Mouse (Mus musculus) C2C12 (cell line): ENCODE results near the gene Rhoa. TPM values are rescaled to one million over a fixed set of nuclear protein-coding genes. Genes with fewer than 3 reads are reported as not detected.

Experiments
- H3K27me3 ChIP-seq: one replicate; pipeline ENCODE4 v1.6.1; 2011; ENCODE audit not compliant: control insufficient read depth, insufficient read depth, insufficient read length
- H3K36me3 ChIP-seq: one replicate; pipeline ENCODE4 v1.6.1; 2011; ENCODE audit not compliant: control insufficient read depth, insufficient read depth
- H3K4me3 ChIP-seq: one replicate; pipeline ENCODE4 v1.5.1; 2011; ENCODE audit warnings: mild to moderate bottlenecking, control low read depth; ENCODE audit not compliant: poor library complexity, insufficient read depth, severe bottlenecking
- H3K79me2 ChIP-seq: one replicate; pipeline ENCODE4 v1.6.1; 2011; ENCODE audit not compliant: control insufficient read depth, insufficient read depth
- H3K79me3 ChIP-seq: one replicate; pipeline ENCODE4 v1.6.1; 2011; ENCODE audit warnings: low read depth, control low read depth
- H3ac ChIP-seq: one replicate; pipeline ENCODE3; 2011; ENCODE audit warnings: low read depth; ENCODE audit not compliant: control insufficient read depth, insufficient read length
- CEBPB ChIP-seq: IDR thresholded peaks from one replicate; pipeline ENCODE4 v1.6.1; 2011; ENCODE audit warnings: low read depth, mild to moderate bottlenecking, control low read depth, moderate library complexity
- CTCF ChIP-seq: IDR thresholded peaks from one replicate; pipeline ENCODE4 v1.5.1; 2011; ENCODE audit not compliant: control insufficient read depth, insufficient read depth, insufficient read length
- FOSL1 ChIP-seq: IDR thresholded peaks from one replicate; pipeline ENCODE4 v1.8.0; 2011; ENCODE audit warnings: mild to moderate bottlenecking, low read length; ENCODE audit not compliant: poor library complexity, insufficient read depth, severe bottlenecking
- MAX ChIP-seq: IDR thresholded peaks from one replicate; pipeline ENCODE4 v1.6.1; 2011; ENCODE audit warnings: mild to moderate bottlenecking, control low read depth
- MYOD1 ChIP-seq: IDR thresholded peaks from one replicate; pipeline ENCODE4 v1.6.1; 2011; ENCODE audit warnings: low read depth; ENCODE audit not compliant: control insufficient read depth, insufficient read length
- MYOG ChIP-seq: IDR thresholded peaks from one replicate; pipeline ENCODE4 v1.6.1; 2011; ENCODE audit not compliant: control insufficient read depth, insufficient read length; ENCODE audit errors: extremely low read depth
- USF1 ChIP-seq: IDR thresholded peaks from one replicate; pipeline ENCODE4 v1.6.1; 2011; ENCODE audit warnings: low read depth, mild to moderate bottlenecking, control low read depth, moderate library complexity
- polyA plus RNA-seq: library from polyadenylated mRNA; unstranded; fragments of >200 nt; fragmentation: generic; extraction: Trizol; gene quantifications from one replicate; pipeline ENCODE4 v1.2.1, GENCODE M21; 2012; ENCODE audit warnings: missing spikeins

Rhoa gene
- polyA plus RNA-seq, 1 experiment: 300 TPM

GRCm38 (mm10) chr9:108340258-108341138 lies 34.6 kb downstream of the Rhoa start:
- Histone ChIP-seq H3K79me3 (peaks cover 12% of the 10 kb centered on the region), H3K4me3 (peak overlapping the region; percentile 70), H3K36me3 (peaks cover 36% of the 10 kb centered on the region), H3ac (peak overlapping the region; percentile 40), H3K79me2 (peaks cover 17% of the 10 kb centered on the region), H3K27me3 (no peaks in the 10 kb centered on the region)
- TF ChIP-seq CTCF: no peak
- TF ChIP-seq MYOG: no peak
- no peak for TF ChIP-seq MAX
- TF ChIP-seq CEBPB: no peak
- no peak for TF ChIP-seq USF1
- no peak for TF ChIP-seq FOSL1
- TF ChIP-seq MYOD1: no peak

GRCm38 (mm10) chr9:108341139-108341475 lies 35.2 kb downstream of the Rhoa start:
- TF ChIP-seq USF1 (no peak), FOSL1 (no peak), MAX (no peak)
- peaks cover 14% of the 10 kb centered on the region for H3K79me3 ChIP-seq
- peaks cover 17% of the 10 kb centered on the region for H3K79me2 ChIP-seq

GRCm38 (mm10) chr9:108341801-108342200 lies 35.9 kb downstream of the Rhoa start:
- Histone ChIP-seq H3ac (no peak overlapping the region), H3K79me3 (peaks cover 15% of the 10 kb centered on the region), H3K27me3 (no peaks in the 10 kb centered on the region), H3K79me2 (peaks cover 17% of the 10 kb centered on the region), H3K36me3 (peaks cover 26% of the 10 kb centered on the region), H3K4me3 (no peak overlapping the region)
- TF ChIP-seq MAX (no peak), FOSL1 (no peak), CEBPB (no peak), MYOG (no peak), USF1 (no peak), MYOD1 (no peak), CTCF (no peak)

More at GRCm38 (mm10) chr9:108341139-108341475, 35.2 kb downstream of the Rhoa start:
- Histone ChIP-seq H3K36me3 (peaks cover 30% of the 10 kb centered on the region), H3K4me3 (no peak overlapping the region), H3ac (no peak overlapping the region), H3K27me3 (no peaks in the 10 kb centered on the region)

GRCm38 (mm10) chr9:108342301-108342831 lies 36.4 kb downstream of the Rhoa start:
- no peak overlapping the region for H3K4me3 ChIP-seq
- no peak overlapping the region for H3ac ChIP-seq
- peaks cover 17% of the 10 kb centered on the region for H3K79me2 ChIP-seq
- TF ChIP-seq CTCF: no peak
- no peak for TF ChIP-seq MYOG
- TF ChIP-seq USF1: no peak
- TF ChIP-seq FOSL1: no peak
- no peak for TF ChIP-seq MYOD1
- no peak for TF ChIP-seq CEBPB
- TF ChIP-seq MAX: no peak
- H3K36me3 ChIP-seq: peaks cover 26% of the 10 kb centered on the region
- H3K27me3 ChIP-seq: no peaks in the 10 kb centered on the region
- peaks cover 15% of the 10 kb centered on the region for H3K79me3 ChIP-seq

GRCm38 (mm10) chr9:108343331-108343730 lies 37.4 kb downstream of the Rhoa start:
- H3K4me3 ChIP-seq: no peak overlapping the region
- peaks cover 23% of the 10 kb centered on the region for H3K79me2 ChIP-seq
- no peak overlapping the region for H3ac ChIP-seq
- H3K79me3 ChIP-seq: peaks cover 16% of the 10 kb centered on the region
- no peaks in the 10 kb centered on the region for H3K27me3 ChIP-seq
- peaks cover 19% of the 10 kb centered on the region for H3K36me3 ChIP-seq
- TF ChIP-seq MYOD1: no peak
- TF ChIP-seq CEBPB: no peak
- TF ChIP-seq USF1: no peak
- TF ChIP-seq CTCF: no peak
- no peak for TF ChIP-seq FOSL1
- TF ChIP-seq MAX: no peak

GRCm38 (mm10) chr9:108343835-108344234 lies 37.9 kb downstream of the Rhoa start:
- peaks cover 16% of the 10 kb centered on the region for H3K36me3 ChIP-seq
- peaks cover 28% of the 10 kb centered on the region for H3K79me2 ChIP-seq
- H3ac ChIP-seq: no peak overlapping the region
- TF ChIP-seq CTCF (no peak), MYOD1 (no peak), FOSL1 (no peak), MAX (no peak), CEBPB (no peak), USF1 (no peak), MYOG (no peak)
- H3K4me3 ChIP-seq: no peak overlapping the region
- H3K79me3 ChIP-seq: peaks cover 21% of the 10 kb centered on the region
- H3K27me3 ChIP-seq: no peaks in the 10 kb centered on the region
